Mouse (Mus musculus) heart, adult 8-10 months (tissue): ENCODE data around the gene Rps21. TPM values are rescaled to one million over a fixed set of nuclear protein-coding genes. Genes with fewer than 3 reads are reported as not detected.
"Not testable (repeated sequence)": the region's sequence is repeated elsewhere in the genome, so short reads cannot be mapped to it uniquely, and the experiment has no call there.

Experiments
- DNase-seq: peaks from one replicate; pipeline ENCODE4 v3.0.0; 2022; ENCODE audit warnings: low spot score
- total RNA-seq, 4 experiments: library from RNA; stranded (reverse); gene quantifications; 2 replicates each; pipeline ENCODE4 v1.2.4; 2022

The Rps21 gene
- total RNA-seq, 4 experiments from 2014 or later = 452 to 674 (median 565) TPM

GRCm38 (mm10) chr2:180258951-180259484 is 1.8 kb downstream of the Rps21 start:
- not testable (repeated sequence) for DNase-seq

GRCm38 (mm10) chr2:180259826-180260609 is 2.8 kb downstream of the Rps21 start:
- not testable (repeated sequence) for DNase-seq

- no peak for DNase-seq
These were observed 3.7 kb downstream of the Rps21 start for GRCm38 (mm10) chr2:180260610-180261480.

- no peak for DNase-seq
These were observed 4.7 kb downstream of the Rps21 start for GRCm38 (mm10) chr2:180261901-180262300.

- DNase-seq = peak; percentile 82
These were observed 5.3 kb downstream of the Rps21 start for GRCm38 (mm10) chr2:180262441-180262840.

GRCm38 (mm10) chr2:180262891-180263290 is 5.7 kb downstream of the Rps21 start:
- no peak for DNase-seq

- DNase-seq = no peak
These were observed 10.8 kb downstream of the Rps21 start for GRCm38 (mm10) chr2:180267955-180268354.

- no peak for DNase-seq
These were observed 12.2 kb downstream of the Rps21 start for GRCm38 (mm10) chr2:180269329-180269728.

GRCm38 (mm10) chr2:180270537-180271255 is 13.5 kb downstream of the Rps21 start:
- no peak for DNase-seq

GRCm38 (mm10) chr2:180271804-180272395 is 14.7 kb downstream of the Rps21 start:
- no peak for DNase-seq

GRCm38 (mm10) chr2:180272884-180273321 is 15.7 kb downstream of the Rps21 start:
- no peak for DNase-seq

GRCm38 (mm10) chr2:180273394-180274244 is 16.4 kb downstream of the Rps21 start, which contains the start of gene Cables2:
Gene Cables2, minus strand, starts transcription at chr2:180273496.
- DNase-seq = peak; percentile 92

- no peak for DNase-seq
These were observed 17.3 kb downstream of the Rps21 start for GRCm38 (mm10) chr2:180274523-180274922.

GRCm38 (mm10) chr2:180275836-180276235 is 18.7 kb downstream of the Rps21 start:
- DNase-seq = peak; percentile 85

- no peak for DNase-seq
These were observed 19.2 kb downstream of the Rps21 start for GRCm38 (mm10) chr2:180276385-180276784.

- no peak for DNase-seq
These were observed 19.7 kb downstream of the Rps21 start for GRCm38 (mm10) chr2:180276851-180277259.

GRCm38 (mm10) chr2:180277773-180278320 is 20.7 kb downstream of the Rps21 start:
- no peak for DNase-seq

GRCm38 (mm10) chr2:180279321-180279720 is 22.1 kb downstream of the Rps21 start:
- DNase-seq = no peak

GRCm38 (mm10) chr2:180288966-180289365 is 31.8 kb downstream of the Rps21 start:
- no peak for DNase-seq
